Mouse (Mus musculus): ENCODE results near the gene Col2a1.

- no peak for TF ChIP-seq POLR2A (IDR thresholded peaks at IDR 0.05; ENCODE audit: borderline replicate concordance, extremely low read depth, insufficient read depth, insufficient read length, poor library complexity, severe bottlenecking)
- TF ChIP-seq CTCF (IDR thresholded peaks at IDR 0.05; ENCODE audit: borderline replicate concordance, extremely low read depth, insufficient read depth, insufficient read length), result no peak
These were observed 30.7 kb upstream of the Col2a1 start for GRCm38 (mm10) chr15:98035076-98035755.
